15 mouse cellular contexts compared by ENCODE assay signal in the genomic region with DNA sequence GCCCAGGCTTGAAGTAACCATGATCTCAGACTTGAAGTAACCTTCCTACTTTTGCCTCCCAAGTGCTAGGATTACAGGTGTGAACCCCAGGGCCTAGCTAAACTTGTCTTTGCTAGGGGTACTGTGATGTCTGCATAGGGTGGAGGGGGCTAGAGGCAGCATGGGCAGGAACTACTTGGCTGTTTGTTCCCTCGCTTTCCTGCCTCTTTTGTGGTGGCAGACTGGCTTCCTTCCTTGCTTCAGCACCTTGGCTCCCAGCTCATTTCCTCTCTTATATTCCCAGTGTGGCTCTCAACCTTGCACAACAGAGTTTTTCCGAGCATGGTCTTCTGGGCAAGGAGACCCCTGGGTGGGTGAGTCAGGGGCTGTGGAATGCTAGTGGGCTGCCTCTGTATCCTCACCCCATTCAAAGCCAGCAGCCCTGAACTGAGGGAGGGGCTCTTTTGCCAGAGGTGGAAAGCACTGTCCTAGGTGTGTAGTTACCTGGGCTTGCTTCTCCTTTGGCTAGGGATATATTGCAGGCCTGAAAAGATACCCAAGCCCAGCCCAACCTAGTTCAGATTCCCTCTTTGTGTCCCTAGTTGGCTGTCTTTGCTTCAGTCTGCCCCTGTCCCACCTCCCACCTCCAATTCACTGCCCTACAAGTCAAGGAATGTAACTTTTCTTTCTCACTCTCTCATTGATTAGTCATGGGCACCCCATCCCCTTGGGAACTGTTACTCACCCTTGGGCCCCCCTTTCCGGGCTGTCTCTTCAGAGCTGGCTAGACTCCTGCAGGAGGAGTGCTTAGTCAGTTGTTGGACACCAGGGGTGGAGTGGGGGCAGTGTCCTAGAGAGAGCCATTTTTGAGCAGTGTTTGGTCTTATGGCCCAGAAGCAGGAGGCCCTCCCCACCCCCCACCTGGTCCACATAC. TPM values are rescaled to one million over a fixed set of nuclear protein-coding genes. Genes with fewer than 3 reads are reported as not detected.
DNase-seq lines count a peak whose midpoint lies in the region; ATAC-seq lines count a peak whose summit lies in the region.
"Had no signal": no experiment of that assay in that cellular context is flagged by ENCODE, and none has a peak within 500 bp of the region (broad histone marks: within the 10 kb centered on the region; RNA-seq: fewer than 3 reads in every experiment).

No protein-coding gene starts in this region.

- no peak overlapping the region for H3K9ac ChIP-seq in embryonic facial prominence, embryonic 13.5 days
- no peak overlapping the region for H3K9ac ChIP-seq in limb, embryonic 15.5 days

- H3K36me3 ChIP-seq in embryonic facial prominence, embryonic 13.5 days: no peaks in the 10 kb centered on the region
- no peaks in the 10 kb centered on the region for H3K36me3 ChIP-seq in limb, embryonic 15.5 days

- H3K27me3 ChIP-seq in embryonic facial prominence, embryonic 13.5 days: no peaks in the 10 kb centered on the region
- H3K27me3 ChIP-seq in limb, embryonic 15.5 days: no peaks in the 10 kb centered on the region

- 53% methylated on average over 3 of the region's 3 CpGs for WGBS in embryonic facial prominence, embryonic 13.5 days
- WGBS in limb, embryonic 15.5 days: 49% methylated on average over 3 of the region's 3 CpGs

- H3K4me3 ChIP-seq in embryonic facial prominence, embryonic 13.5 days: no peak overlapping the region
- H3K4me3 ChIP-seq in limb, embryonic 15.5 days: no peak overlapping the region
- H3K4me3 ChIP-seq: erythroblast, embryonic 14.5 days had no signal

- no peak overlapping the region for H3K4me2 ChIP-seq in embryonic facial prominence, embryonic 13.5 days
- no peak overlapping the region for H3K4me2 ChIP-seq in limb, embryonic 15.5 days

- DNase-seq in gastrocnemius, postnatal 25 days: peak; percentile 19
- DNase-seq in gastrocnemius, postnatal 4 days (ENCODE audit: low spot score in 2 of 2): no peak
- peak; percentile 25 to 37 for DNase-seq in kidney, postnatal 36 days
- no peak for DNase-seq in kidney, adult 9 months
- DNase-seq in retina, postnatal 1 day: no peak
- no peak for DNase-seq in layer of hippocampus, postnatal 36 days
- DNase-seq: cerebellum, adult 18-20 months; gastrocnemius, postnatal 36 days; lung, postnatal 36 days; right cerebral cortex, postnatal 4 days had no signal

- peaks cover 15% of the 10 kb centered on the region for H3K4me1 ChIP-seq in embryonic facial prominence, embryonic 13.5 days
- H3K4me1 ChIP-seq in limb, embryonic 15.5 days: peaks cover 29% of the 10 kb centered on the region

- no peaks in the 10 kb centered on the region for H3K9me3 ChIP-seq in embryonic facial prominence, embryonic 13.5 days
- H3K9me3 ChIP-seq in limb, embryonic 15.5 days: no peaks in the 10 kb centered on the region

- H3K27ac ChIP-seq in embryonic facial prominence, embryonic 13.5 days: peak overlapping the region; percentile 5; the same call in 1 of the 2 replicates
- peak overlapping the region; percentile 75 for H3K27ac ChIP-seq in limb, embryonic 15.5 days

- ATAC-seq in embryonic facial prominence, embryonic 13.5 days (ENCODE audit: insufficient number of reproducible peaks, insufficient read depth, low FRiP score, low TSS enrichment, low read depth): peak; percentile 45; the same call in 1 of the 2 replicates
- no peak for ATAC-seq in limb, embryonic 15.5 days (ENCODE audit: insufficient number of reproducible peaks, low FRiP score, low TSS enrichment, low read depth)
- ATAC-seq: activated CD4-positive, CD25-positive, alpha-beta regulatory T cell, adult 4 months; CD4-positive, CD25-positive, alpha-beta regulatory T cell, adult 4 months had no signal

RNA-seq across cellular contexts. Expression of gene Itga5, which starts 11.4 kb away (rescaled TPM):
- 10 to 100 TPM in 1 of 2 experiments, 1 to 10 TPM in 1; 9.5 to 15.2 TPM for total RNA-seq in gastrocnemius, postnatal 25 days (2021)
- total RNA-seq in gastrocnemius, postnatal 4 days (2021): 10 to 100 TPM; 65.8 to 68.1 TPM
- 41.2 and 41.5 TPM in 2 replicates for polyA plus RNA-seq in embryonic facial prominence, embryonic 13.5 days (2015; fragmentation: Nextera tagmentation; extraction: Ambion mirVana)
- 62.0 and 64.9 TPM in 2 replicates for polyA plus RNA-seq in limb, embryonic 15.5 days (2015; fragmentation: Nextera tagmentation; extraction: Ambion mirVana)
- 1 to 10 TPM; 1.4 to 1.9 TPM for total RNA-seq in layer of hippocampus, postnatal 36 days (2021)

RNA-seq across cellular contexts. Expression of gene Zfp385a, which starts 38.1 kb away (rescaled TPM):
- 10 to 100 TPM; 17.0 to 77.5 TPM for total RNA-seq in gastrocnemius, postnatal 25 days (2021)
- 10 to 100 TPM; 62.1 to 70.0 TPM for total RNA-seq in gastrocnemius, postnatal 4 days (2021)
- 10.9 and 12.2 TPM in 2 replicates for polyA plus RNA-seq in embryonic facial prominence, embryonic 13.5 days (2015; fragmentation: Nextera tagmentation; extraction: Ambion mirVana)
- polyA plus RNA-seq in limb, embryonic 15.5 days (2015; fragmentation: Nextera tagmentation; extraction: Ambion mirVana): 17.1 and 19.4 TPM in 2 replicates
- total RNA-seq in layer of hippocampus, postnatal 36 days (2021): 10 to 100 TPM; 38.7 to 39.7 TPM
- polyA plus RNA-seq: activated CD4-positive, CD25-positive, alpha-beta regulatory T cell, adult 4 months; CD4-positive, CD25-positive, alpha-beta regulatory T cell, adult 4 months had no signal

RNA-seq across cellular contexts. Expression of gene Gtsf1, which starts 52.3 kb away (rescaled TPM):
- not detected for total RNA-seq in gastrocnemius, postnatal 25 days (2021)
- total RNA-seq in gastrocnemius, postnatal 4 days (2021): not detected
- not detected in 2 replicates for polyA plus RNA-seq in embryonic facial prominence, embryonic 13.5 days (2015; fragmentation: Nextera tagmentation; extraction: Ambion mirVana)
- polyA plus RNA-seq in limb, embryonic 15.5 days (2015; fragmentation: Nextera tagmentation; extraction: Ambion mirVana): not detected in 2 replicates
- total RNA-seq in layer of hippocampus, postnatal 36 days (2021): not detected
- total RNA-seq: gastrocnemius, postnatal 36 days had no signal
- polyA plus RNA-seq: activated CD4-positive, CD25-positive, alpha-beta regulatory T cell, adult 4 months; CD4-positive, CD25-positive, alpha-beta regulatory T cell, adult 4 months; erythroblast, embryonic 14.5 days had no signal

Comparison
In these comparisons a context has a peak if more than half of its experiments do, and no peak if none do; other contexts are left out.
1. DNase-seq: peak in gastrocnemius, postnatal 25 days (single experiment) and kidney, postnatal 36 days (2 of 2); none in gastrocnemius, postnatal 4 days (0 of 2), kidney, adult 9 months (single experiment), retina, postnatal 1 day (single experiment) and layer of hippocampus, postnatal 36 days (0 of 2).
2. RNA of gene Itga5, which starts 11.4 kb away (total RNA-seq): 65.8 to 68.1 TPM in gastrocnemius, postnatal 4 days; 9.5 to 15.2 TPM in gastrocnemius, postnatal 25 days and 1.4 to 1.9 TPM in layer of hippocampus, postnatal 36 days; every median in the first group is over 4 times any median in the second.